ENCODE assay signal across 13 mouse cellular contexts in the genomic region with DNA sequence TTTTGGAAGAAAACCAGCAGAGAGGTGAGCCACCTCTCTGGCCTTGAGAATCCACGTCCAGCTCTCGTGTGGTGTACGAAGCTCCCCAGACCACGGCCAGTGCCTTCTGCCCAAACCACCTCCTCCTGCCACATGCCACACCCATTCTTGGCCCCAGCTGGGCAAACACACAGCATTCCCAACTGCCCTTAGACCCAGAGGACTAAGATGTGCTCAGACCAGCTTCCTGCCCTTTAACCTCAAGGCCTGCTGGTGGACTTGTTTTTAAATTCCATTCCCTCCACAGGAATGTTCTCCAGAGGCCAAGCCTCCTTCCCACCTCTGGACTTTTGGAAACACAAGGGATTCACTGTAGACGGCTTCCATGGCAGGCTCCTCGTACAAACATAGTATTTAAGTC.
DNase-seq lines count a peak whose midpoint lies in the region; ATAC-seq lines count a peak whose summit lies in the region.
"Had no signal": no experiment of that assay in that cellular context is flagged by ENCODE, and none has a peak within 500 bp of the region (broad histone marks: within the 10 kb centered on the region; RNA-seq: fewer than 3 reads in every experiment).

No protein-coding gene starts in this region.

- peaks cover 20% of the 10 kb centered on the region for H3K4me1 ChIP-seq in limb, embryonic 12.5 days (replicated peaks)
- peaks cover 32% of the 10 kb centered on the region for H3K4me1 ChIP-seq in limb, embryonic 10.5 days
- H3K4me1 ChIP-seq in kidney, embryonic 16.5 days (ENCODE audit: insufficient read depth, low read length) = peaks cover 5% of the 10 kb centered on the region; the same call in 1 of the 2 replicates
- H3K4me1 ChIP-seq: lung, embryonic 15.5 days had no signal

- H3K9ac ChIP-seq in limb, embryonic 12.5 days (replicated peaks) = no peak overlapping the region
- no peak overlapping the region for H3K9ac ChIP-seq in kidney, embryonic 16.5 days (replicated peaks; ENCODE audit: low read length)
- H3K9ac ChIP-seq: embryonic facial prominence, embryonic 13.5 days; lung, embryonic 15.5 days had no signal

- H3K4me2 ChIP-seq in limb, embryonic 12.5 days = no peak overlapping the region
- H3K4me2 ChIP-seq in kidney, embryonic 16.5 days (replicated peaks; ENCODE audit: low read depth, low read length) = no peak overlapping the region
- H3K4me2 ChIP-seq: embryonic facial prominence, embryonic 13.5 days; lung, embryonic 15.5 days had no signal

- no peaks in the 10 kb centered on the region for H3K36me3 ChIP-seq in limb, embryonic 12.5 days
- H3K36me3 ChIP-seq in limb, embryonic 10.5 days = no peaks in the 10 kb centered on the region
- H3K36me3 ChIP-seq in kidney, embryonic 16.5 days (ENCODE audit: insufficient read depth, low read length) = no peaks in the 10 kb centered on the region
- H3K36me3 ChIP-seq: embryonic facial prominence, embryonic 13.5 days; lung, embryonic 15.5 days had no signal

- peaks cover 1% of the 10 kb centered on the region; the same call in 1 of the 2 replicates for H3K27me3 ChIP-seq in limb, embryonic 12.5 days
- peaks cover 47% of the 10 kb centered on the region for H3K27me3 ChIP-seq in limb, embryonic 10.5 days (ENCODE audit: low read depth, poor library complexity, severe bottlenecking)
- no peaks in the 10 kb centered on the region for H3K27me3 ChIP-seq in kidney, embryonic 16.5 days (ENCODE audit: insufficient read depth, low read length)

- 53% methylated on average over 6 of the region's 6 CpGs for WGBS in limb, embryonic 12.5 days
- WGBS in limb, embryonic 10.5 days = 68% methylated on average over 6 of the region's 6 CpGs
- WGBS in kidney, embryonic 16.5 days = 71% methylated on average over 6 of the region's 6 CpGs

- no peak overlapping the region for H3K4me3 ChIP-seq in limb, embryonic 12.5 days (replicated peaks)
- H3K4me3 ChIP-seq in limb, embryonic 10.5 days = no peak overlapping the region
- H3K4me3 ChIP-seq in kidney, embryonic 16.5 days (ENCODE audit: low read length) = no peak overlapping the region
- H3K4me3 ChIP-seq: embryonic facial prominence, embryonic 13.5 days; lung, embryonic 15.5 days had no signal

- H3K9me3 ChIP-seq in limb, embryonic 12.5 days = peaks cover 5% of the 10 kb centered on the region
- no peaks in the 10 kb centered on the region for H3K9me3 ChIP-seq in limb, embryonic 10.5 days (replicated peaks)
- H3K9me3 ChIP-seq in kidney, embryonic 16.5 days (ENCODE audit: low read length) = 0 out of 2 replicates have a peak, but pooled peaks cover 4% of the 10 kb centered on the region
- H3K9me3 ChIP-seq: embryonic facial prominence, embryonic 13.5 days; lung, embryonic 15.5 days had no signal

- 0 out of 2 replicates have a peak overlapping the region, but pooled peaks have one; percentile 51 for H3K27ac ChIP-seq in limb, embryonic 12.5 days
- H3K27ac ChIP-seq in limb, embryonic 10.5 days = no peak overlapping the region; the same call in 1 of the 2 replicates
- H3K27ac ChIP-seq in kidney, embryonic 16.5 days (ENCODE audit: low read length) = peak overlapping the region; percentile 20; the same call in 1 of the 2 replicates
- H3K27ac ChIP-seq: embryonic facial prominence, embryonic 13.5 days; lung, embryonic 15.5 days had no signal

- ATAC-seq in limb, embryonic 12.5 days (ENCODE audit: insufficient number of reproducible peaks, insufficient read depth, low FRiP score, low TSS enrichment, low read depth) = no peak
- ATAC-seq in kidney, embryonic 16.5 days (ENCODE audit: low FRiP score, low TSS enrichment) = peak; percentile 67
- no peak for ATAC-seq in monocyte, adult 5-6 weeks (replicated peaks; ENCODE audit: insufficient number of reproducible peaks, low FRiP score, low TSS enrichment, poor library complexity, severe bottlenecking)
- ATAC-seq: activated CD4-positive, CD25-positive, alpha-beta regulatory T cell, adult 4 months; intestine, postnatal 0 days had no signal

- DNase-seq in limb, embryonic 10.5 days (ENCODE audit: low spot score) = no peak
- peak; percentile 67 for DNase-seq in adrenal gland, postnatal 14 days
- peak; percentile 18 to 62 for DNase-seq in lung, postnatal 4 days
- DNase-seq in gastrocnemius, postnatal 10 days = no peak
- DNase-seq: cerebellum, adult 11-12 months; retina, postnatal 1 day had no signal

Comparison
In these comparisons a context has a peak if more than half of its experiments do, and no peak if none do; other contexts are left out.
1. DNase-seq: peak in adrenal gland, postnatal 14 days (single experiment) and lung, postnatal 4 days (2 of 2); none in limb, embryonic 10.5 days (single experiment) and gastrocnemius, postnatal 10 days (single experiment).